Mouse (Mus musculus): ENCODE measurements around the gene Ccdc69.

Gene Ccdc69

GRCm38 (mm10) chr11:55013802-55014201 lies 64.1 kb downstream of the Ccdc69 start:
- in situ Hi-C loops (cut with MboI; ENCODE audit: low sequenced_read_pairs): no loop called here

GRCm38 (mm10) chr11:55012551-55013521 lies 65.1 kb downstream of the Ccdc69 start:
- in situ Hi-C loops (cut with MboI; ENCODE audit: low sequenced_read_pairs): no loop called here

GRCm38 (mm10) chr11:55011440-55011839 lies 66.5 kb downstream of the Ccdc69 start:
- in situ Hi-C loops (cut with MboI; ENCODE audit: low sequenced_read_pairs): no loop called here

- in situ Hi-C loops (cut with MboI; ENCODE audit: low sequenced_read_pairs): no loop called here
These were observed 69.7 kb downstream of the Ccdc69 start for GRCm38 (mm10) chr11:55008230-55008629.

- in situ Hi-C loops (cut with MboI; ENCODE audit: low sequenced_read_pairs): no loop called here
These were observed 72.2 kb downstream of the Ccdc69 start for GRCm38 (mm10) chr11:55005684-55006083.

- in situ Hi-C loops (cut with MboI; ENCODE audit: low sequenced_read_pairs): no loop called here
These were observed 72.9 kb downstream of the Ccdc69 start for GRCm38 (mm10) chr11:55004970-55005502.
